Mouse (Mus musculus) olfactory bulb, adult 2 months (tissue): ENCODE data around the gene Sirpb1b.
"Not testable (repeated sequence)": the region's sequence is repeated elsewhere in the genome, so short reads cannot be mapped to it uniquely, and the experiment has no call there.

Experiments
- CTCF ChIP-seq: fragments of 200-500 bp; IDR thresholded peaks from 2 replicates; pipeline ENCODE4 v1.5.1; 2012; ENCODE audit warnings: low read depth, mild to moderate bottlenecking, low read length, moderate library complexity; ENCODE audit not compliant: insufficient read depth
- POLR2A ChIP-seq: fragments of 200-500 bp; IDR thresholded peaks from 2 replicates; pipeline ENCODE4 v1.6.1; 2012; ENCODE audit warnings: mild to moderate bottlenecking, low read depth, low read length, moderate library complexity; ENCODE audit not compliant: insufficient read depth

DNA sequence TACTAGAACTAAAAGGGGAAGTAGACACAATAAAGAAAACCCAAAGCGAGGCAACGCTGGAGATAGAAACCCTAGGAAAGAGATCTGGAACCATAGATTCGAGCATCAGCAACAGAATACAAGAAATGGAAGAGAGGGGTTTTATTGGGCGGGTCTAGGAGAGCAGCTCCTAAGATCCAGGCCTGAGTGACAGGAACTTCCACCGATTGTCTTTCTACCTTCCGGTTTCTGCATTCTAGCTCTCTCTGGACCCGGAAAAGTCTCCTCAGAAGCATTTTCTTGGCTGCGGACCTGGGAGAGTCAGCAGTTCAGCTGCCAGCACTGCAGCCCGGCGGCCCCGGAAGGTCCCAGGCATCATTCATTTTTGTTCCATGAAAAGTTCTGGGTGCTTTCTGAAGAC lies 61.3 kb downstream of the Sirpb1b start:
- not testable (repeated sequence) for TF ChIP-seq CTCF, POLR2A
